Mouse (Mus musculus) frontal cortex, adult 2 months (tissue): ENCODE results near the gene R3hdm1. TPM values are rescaled to one million over a fixed set of nuclear protein-coding genes. Genes with fewer than 3 reads are reported as not detected.
A peak's percentile ranks its signal among the peaks of the same experiment; 100 is the strongest.

Source experiments
- DNase-seq, 2 experiments: peaks; one replicate each; pipeline ENCODE4 v3.0.0; 2022; ENCODE audit warnings: low spot score in 1 of 2; ENCODE audit errors: extremely low spot score in 1 of 2
- polyA plus RNA-seq: library from polyadenylated mRNA; depleted of rRNA; stranded (reverse); fragments of >200 nt; gene quantifications from 2 replicates; pipeline ENCODE4 v1.2.3, GENCODE M21; 2012; rRNA removed

R3hdm1 gene
- polyA plus RNA-seq = 352 and 375 TPM in 2 replicates

- DNase-seq = peak; percentile 100
Measured at GRCm38 (mm10) chr1:128102641-128103461, at the start of gene R3hdm1, which contains the start of gene Zranb3. TSS of gene R3hdm1 (plus strand) at chr1:128103301. TSS of gene Zranb3 (minus strand) at chr1:128103047.

- DNase-seq = no peak
Measured at GRCm38 (mm10) chr1:128057269-128057668, 45.8 kb upstream of the R3hdm1 start.

GRCm38 (mm10) chr1:128058625-128059024 lies 44.5 kb upstream of the R3hdm1 start:
- no peak for DNase-seq

GRCm38 (mm10) chr1:128060655-128061344 lies 42.3 kb upstream of the R3hdm1 start:
- DNase-seq = no peak

- no peak for DNase-seq
Measured at GRCm38 (mm10) chr1:128061401-128061800, 41.7 kb upstream of the R3hdm1 start.

- no peak for DNase-seq
Measured at GRCm38 (mm10) chr1:128062167-128062566, 40.9 kb upstream of the R3hdm1 start.

GRCm38 (mm10) chr1:128064716-128065115 lies 38.4 kb upstream of the R3hdm1 start:
- no peak for DNase-seq

- DNase-seq = no peak
Measured at GRCm38 (mm10) chr1:128068945-128069397, 34.1 kb upstream of the R3hdm1 start.

- DNase-seq = no peak
Measured at GRCm38 (mm10) chr1:128070003-128070402, 33.1 kb upstream of the R3hdm1 start.

GRCm38 (mm10) chr1:128073051-128073450 lies 30.1 kb upstream of the R3hdm1 start:
- DNase-seq = peak in 1 of 2 experiments; percentile 74

- DNase-seq = no peak
Measured at GRCm38 (mm10) chr1:128076791-128077479, 26.2 kb upstream of the R3hdm1 start.

- peak in 1 of 2 experiments; percentile 67 for DNase-seq
Measured at GRCm38 (mm10) chr1:128077788-128078187, 25.3 kb upstream of the R3hdm1 start.

- no peak for DNase-seq
Measured at GRCm38 (mm10) chr1:128078646-128079045, 24.5 kb upstream of the R3hdm1 start.

- no peak for DNase-seq
Measured at GRCm38 (mm10) chr1:128080936-128081696, 22.0 kb upstream of the R3hdm1 start.

GRCm38 (mm10) chr1:128081873-128082272 lies 21.2 kb upstream of the R3hdm1 start:
- DNase-seq = no peak

- DNase-seq = no peak
Measured at GRCm38 (mm10) chr1:128082800-128083199, 20.3 kb upstream of the R3hdm1 start.

- no peak for DNase-seq
Measured at GRCm38 (mm10) chr1:128094686-128095085, 8.4 kb upstream of the R3hdm1 start.

- DNase-seq = no peak
Measured at GRCm38 (mm10) chr1:128098309-128098708, 4.8 kb upstream of the R3hdm1 start.

- peak; percentile 57 to 80 for DNase-seq
Measured at GRCm38 (mm10) chr1:128102251-128102640, 855 bp upstream of the R3hdm1 start.

GRCm38 (mm10) chr1:128103520-128104088 lies 503 bp downstream of the R3hdm1 start:
- no peak for DNase-seq
